Mouse (Mus musculus) thymus, postnatal 25 days (tissue): ENCODE data around the gene Map3k5.

Source experiments
- DNase-seq: peaks from one replicate; pipeline ENCODE4 v3.0.0; 2022

Gene Map3k5

DNA sequence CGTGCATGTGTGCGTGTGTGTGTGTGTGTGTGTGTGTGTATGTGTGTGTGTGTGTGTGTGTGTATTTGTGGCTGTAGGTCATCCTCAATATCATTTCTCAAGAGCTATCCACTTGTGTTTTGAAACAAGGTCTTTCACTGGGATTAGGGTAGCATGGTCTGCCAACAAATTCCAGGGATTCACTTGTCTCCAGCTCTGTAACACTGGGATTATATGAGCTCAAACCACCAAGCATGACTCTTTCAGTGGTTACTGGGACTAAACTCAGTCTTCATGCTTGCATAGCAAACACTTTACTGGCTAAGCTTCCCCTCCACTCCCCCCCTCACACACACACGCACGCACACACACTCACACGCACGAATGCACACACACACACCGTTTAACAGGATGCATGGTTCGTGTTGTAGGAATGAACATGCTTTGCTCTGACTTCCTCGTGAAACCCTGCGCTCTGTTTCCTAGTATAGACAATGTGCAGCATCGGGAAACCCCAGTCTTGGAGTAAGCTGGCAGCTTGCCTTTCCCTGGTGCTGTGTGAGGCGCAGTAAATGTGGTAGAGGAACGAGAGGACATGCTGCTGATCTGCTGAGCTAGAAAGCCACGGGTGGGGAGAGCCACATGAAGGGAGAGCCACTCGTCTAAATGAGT lies 126.2 kb downstream of the Map3k5 start:
- DNase-seq = peak; percentile 18

DNA sequence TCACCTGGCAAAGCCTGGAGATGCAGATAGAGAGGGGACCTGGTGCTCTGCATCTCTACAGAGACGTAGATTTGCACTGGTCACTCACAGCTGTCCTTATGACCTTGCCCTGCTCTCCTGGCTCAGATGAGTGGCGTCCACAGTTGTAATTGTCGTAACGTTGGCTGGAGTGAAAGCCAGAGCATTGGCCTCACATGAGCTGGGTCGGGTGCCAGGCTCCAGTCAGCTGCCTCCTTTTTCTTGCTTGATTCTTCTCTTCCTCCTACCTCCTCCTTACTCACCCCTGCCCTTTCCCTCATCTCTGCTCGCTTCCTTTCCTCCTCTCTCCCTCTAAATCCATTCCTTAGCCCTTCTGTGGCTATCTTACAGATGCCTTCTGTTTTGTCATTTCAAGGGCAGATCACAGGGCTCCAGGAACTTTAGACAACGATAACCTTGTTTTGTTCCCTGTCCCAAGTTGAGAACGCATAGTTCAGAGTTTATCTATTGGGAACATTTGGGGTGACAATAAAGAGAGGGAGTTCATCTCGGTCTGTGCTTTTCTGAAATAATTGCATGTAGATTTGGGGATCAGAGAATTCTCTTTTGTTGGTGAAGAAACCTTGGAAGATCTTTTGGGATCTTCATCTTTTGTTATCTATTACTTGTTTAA lies 130.4 kb downstream of the Map3k5 start:
- DNase-seq = no peak

DNA sequence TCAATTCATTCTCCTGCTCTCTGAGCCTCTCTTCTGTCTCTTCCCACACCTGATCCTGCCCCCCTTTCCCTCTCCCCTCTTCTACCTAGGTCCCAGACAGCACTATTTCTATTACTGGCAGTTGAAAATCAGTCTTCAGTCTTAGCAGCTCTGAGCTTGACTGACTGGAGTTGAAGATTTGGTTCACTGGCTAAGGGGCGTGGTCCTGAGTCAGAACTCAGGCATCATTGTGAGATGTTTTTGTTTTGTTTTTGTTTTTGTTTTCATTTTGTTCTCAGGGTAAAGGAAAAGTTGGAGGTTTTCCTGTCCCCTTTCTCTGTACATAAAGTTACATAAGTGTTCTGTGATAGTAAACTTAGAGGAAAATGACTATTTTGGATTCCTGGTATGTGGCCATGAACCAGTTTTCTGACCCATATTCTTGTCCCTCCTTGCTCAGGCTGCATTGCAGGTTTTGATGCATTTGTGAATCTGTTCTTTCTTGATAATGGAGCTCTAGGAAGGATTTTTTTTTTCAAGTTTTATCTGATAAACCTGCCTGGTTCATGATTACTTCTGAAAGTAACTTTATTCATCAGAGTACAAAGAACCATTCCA lies 131.9 kb downstream of the Map3k5 start:
- no peak for DNase-seq

DNA sequence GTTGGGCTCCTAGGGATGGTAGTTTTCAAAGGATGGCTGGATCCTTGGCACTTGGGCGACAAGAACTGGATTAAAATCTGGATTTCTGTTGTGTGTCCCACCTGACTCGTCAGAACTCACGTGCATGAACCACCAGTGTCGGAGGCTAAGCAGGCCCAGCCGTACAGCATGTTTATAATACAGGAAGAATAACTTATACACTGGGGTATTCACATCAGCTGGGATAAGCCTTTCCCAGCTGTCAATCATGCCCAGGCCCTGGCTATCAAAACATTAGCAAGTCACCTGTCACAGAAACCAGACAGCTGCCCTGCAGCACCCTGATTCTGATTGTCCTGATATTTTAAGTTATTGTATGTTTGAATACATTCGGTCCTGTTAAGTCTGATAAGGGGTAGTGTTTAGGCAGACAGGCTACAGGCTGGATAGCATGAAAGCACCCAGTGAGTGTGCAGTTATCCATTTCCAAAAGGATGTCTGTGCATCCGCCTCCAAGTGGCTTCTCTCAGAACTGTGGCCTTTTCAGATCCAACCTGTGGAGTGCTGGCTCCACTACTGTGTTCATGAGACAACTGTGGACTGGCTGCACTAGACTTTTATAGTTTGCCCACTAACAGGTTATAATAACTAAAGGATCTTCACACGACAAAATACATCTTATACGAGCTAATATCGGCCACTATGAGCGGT lies 135.6 kb downstream of the Map3k5 start:
- DNase-seq = no peak

DNA sequence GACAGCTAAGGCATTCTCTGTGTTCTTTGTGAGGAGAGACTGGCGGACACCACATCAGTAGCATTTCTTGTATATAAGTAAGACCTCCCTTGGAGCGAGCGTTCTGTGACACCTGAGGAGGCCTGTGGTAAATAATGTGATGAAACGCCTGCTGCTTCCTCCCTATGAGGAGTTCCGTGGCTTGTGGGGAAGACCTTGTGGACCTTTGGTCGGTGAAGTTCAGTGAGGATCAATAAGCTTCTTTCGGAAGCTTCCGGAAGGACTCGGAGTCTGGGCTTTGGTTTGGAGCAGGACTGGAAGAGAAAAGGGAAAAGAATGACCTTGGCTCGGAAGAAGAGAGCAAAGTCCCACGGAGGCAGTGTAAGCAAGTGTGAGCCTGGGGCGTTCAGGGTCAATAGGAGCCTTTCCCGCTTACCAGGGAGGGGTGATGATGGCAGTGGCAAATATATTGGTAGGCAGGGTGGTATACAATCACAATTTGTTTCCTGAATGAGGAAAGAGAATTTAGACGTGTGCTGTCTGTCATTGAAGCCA lies 136.4 kb downstream of the Map3k5 start:
- DNase-seq = no peak

DNA sequence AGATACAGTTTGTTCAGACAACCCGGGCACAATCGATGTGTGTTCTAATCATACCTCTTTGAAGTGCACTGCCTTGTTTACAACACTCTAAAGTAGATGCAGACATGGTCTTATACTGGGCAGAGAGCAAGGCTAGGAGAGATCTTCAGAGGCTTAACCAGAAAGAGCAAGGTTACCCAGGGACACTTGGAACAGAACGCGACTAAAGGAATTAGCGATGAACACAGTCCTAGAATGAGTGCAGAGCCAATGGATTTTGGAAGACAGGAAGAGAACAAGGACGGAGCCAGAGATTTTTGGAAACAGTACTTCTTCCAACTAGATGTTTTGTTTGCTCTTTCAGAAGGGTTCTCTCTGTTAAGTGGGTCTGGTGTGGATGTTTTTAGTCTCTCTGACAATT lies 137.4 kb downstream of the Map3k5 start:
- no peak for DNase-seq

DNA sequence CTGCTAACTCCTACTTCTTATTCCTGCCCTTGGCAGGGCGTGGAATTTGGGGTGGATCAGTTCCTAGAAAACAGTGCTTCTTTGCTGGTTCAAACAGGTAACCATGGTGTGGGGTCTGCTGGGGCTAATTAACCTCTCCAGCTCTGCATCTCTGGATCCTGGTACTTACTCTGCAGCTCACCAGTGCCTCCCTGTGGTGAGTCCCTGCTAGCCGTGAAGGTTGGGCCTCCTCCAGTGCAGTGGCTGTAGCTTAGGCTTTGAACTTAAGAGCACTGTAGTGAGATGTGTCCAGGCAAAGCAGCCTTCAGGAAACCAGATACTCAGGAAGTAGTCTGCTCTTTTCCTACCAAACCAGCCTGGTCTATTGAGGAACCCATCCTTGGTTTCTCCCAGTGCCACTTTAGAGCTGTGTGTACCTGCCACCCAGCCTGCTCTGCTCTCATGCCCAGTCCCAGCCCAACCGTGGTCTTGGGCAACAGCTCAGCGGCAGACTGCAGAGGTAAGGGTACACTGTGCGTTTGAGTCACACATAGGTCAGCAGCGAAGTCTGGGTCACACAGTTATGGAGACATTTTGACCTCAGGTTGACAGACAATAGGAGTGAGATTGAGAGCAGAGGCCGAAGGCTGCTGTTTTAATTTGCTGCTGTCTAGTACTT lies 139.1 kb downstream of the Map3k5 start:
- DNase-seq = peak; percentile 89

DNA sequence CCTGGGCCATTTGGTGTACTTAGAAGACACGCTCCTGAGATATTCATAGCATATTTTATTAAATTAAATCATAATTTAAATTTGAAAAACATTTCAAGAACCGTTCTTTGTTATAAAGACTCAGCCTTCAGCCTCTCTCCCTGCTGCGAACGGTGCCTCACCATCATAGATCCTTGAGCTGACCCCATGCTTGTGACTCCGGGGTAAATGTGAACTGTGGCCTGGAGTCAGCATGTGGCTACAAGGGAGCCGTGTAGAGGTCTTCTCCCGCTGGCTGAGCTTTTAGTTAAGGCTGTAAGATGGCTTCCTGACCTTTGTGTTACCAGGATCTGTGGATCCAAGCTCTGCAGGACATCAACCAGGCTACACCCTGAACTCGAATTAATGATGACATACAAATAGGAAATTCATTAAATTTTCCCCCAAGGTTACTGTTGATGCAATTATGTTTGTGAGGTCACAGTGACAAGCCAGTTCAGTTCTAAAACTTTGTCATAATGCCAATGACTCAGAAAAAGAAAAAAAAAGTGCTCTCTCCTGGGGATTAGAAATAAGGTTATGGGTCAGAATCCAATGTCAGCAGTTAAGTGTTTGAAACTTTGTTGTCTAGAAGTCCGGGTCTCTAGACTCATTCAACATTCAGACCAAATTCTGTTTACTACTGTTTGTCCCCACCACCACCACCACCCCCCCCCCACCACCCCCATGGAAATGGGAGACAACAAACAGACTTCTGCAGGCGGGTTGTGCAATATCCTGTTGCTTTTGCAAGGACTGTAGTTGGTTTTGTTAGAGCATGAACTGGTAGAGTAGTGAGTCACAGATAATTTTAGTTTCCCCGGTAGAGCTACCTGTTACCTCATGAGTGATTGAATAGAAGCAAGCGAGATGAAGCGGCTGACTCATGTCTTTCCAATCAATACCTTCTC lies 142.5 kb downstream of the Map3k5 start:
- no peak for DNase-seq

DNA sequence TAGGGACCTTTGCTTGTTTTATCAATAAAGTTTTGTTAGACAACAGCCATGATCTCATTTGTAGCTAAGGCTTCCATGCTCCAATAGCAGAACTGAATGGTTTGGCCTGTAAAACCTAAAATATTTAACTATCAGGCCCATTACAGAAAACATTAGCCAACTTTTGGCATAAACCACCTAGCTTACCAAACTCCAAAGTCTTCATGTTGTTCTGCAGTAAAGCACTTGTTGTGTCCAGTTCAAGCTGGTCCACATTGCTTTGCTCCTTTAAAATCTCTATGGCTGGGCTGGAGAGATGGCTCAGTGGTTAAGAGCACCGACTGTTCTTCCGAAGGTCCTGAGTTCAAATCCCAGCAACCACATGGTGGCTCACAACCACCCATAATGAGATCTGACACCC lies 144.1 kb downstream of the Map3k5 start:
- DNase-seq = no peak

DNA sequence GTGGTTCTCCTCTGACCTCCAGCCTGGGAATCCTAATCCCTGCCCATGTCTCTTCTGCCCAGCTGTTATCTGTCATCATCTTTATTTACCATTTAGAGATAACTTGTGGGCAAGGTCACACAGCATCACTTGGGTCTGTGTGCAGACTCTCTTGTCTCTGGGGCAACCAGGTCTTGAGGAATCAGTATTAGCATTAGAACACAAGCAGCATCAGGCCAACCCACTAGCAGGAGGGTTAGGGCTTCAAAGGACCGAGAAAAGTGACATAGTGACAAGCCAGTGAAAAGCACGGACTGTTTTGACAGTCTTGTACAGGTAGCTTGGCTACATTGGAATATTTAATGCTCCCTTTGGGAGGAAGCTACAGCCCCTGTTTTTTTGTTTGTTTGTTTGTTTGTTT lies 153.6 kb downstream of the Map3k5 start:
- no peak for DNase-seq

DNA sequence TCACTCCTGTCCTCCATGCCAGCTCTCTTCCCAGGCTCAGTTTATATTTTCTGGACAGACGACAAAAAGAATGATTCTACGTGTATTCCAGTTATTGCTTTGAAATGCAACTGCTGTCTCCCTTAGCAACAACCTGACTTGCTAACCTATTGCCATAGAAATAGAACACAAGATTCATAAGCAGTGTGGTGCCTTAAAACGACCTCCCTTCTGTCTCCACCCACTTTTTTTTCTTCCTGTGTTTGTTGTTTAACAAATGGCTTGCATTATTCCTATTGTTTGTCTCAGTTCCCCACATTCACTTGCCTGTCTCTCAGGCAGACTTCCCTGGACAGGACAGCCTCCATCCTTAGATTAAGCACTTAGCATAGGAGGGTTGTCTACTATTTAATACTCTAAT lies 154.8 kb downstream of the Map3k5 start:
- DNase-seq = no peak

DNA sequence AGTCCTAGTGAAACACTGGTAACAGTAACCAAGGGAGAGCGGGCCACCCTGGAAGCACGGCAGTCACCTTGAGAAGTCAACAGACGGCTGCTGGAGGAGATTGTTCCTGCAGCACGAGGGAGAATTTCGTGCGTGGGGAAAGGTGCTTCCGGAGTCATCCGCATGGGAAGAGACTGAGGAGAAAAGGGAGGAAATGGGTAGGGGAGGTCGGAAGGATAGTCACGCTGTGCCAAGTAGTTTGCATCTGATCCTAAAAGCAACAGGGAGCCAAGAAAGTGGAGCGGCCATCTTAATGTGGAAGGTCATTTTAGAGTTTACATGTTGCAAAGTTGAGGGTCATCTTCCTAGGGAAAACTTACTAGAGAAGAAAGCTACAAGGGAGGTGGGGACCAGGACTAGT lies 155.9 kb downstream of the Map3k5 start:
- no peak for DNase-seq

DNA sequence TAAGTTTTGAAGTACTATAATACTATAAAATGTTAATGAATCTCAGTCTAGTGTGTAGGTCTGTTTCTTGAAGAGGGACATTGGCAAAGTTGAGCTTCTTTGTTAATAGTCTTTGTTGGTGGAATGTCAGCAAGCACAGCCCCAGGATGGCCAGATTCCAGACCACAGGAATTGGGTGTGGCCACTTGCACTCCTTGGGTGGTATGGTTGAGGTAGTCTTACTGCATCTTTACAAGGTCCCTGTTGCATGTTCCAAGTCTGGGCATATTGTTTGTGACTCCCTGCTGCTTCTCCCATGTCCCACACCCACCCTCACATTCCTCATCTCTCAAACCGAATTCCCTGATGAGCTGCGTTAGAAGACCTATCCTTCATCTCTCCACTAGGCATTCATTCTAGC lies 157.1 kb downstream of the Map3k5 start:
- DNase-seq = no peak

DNA sequence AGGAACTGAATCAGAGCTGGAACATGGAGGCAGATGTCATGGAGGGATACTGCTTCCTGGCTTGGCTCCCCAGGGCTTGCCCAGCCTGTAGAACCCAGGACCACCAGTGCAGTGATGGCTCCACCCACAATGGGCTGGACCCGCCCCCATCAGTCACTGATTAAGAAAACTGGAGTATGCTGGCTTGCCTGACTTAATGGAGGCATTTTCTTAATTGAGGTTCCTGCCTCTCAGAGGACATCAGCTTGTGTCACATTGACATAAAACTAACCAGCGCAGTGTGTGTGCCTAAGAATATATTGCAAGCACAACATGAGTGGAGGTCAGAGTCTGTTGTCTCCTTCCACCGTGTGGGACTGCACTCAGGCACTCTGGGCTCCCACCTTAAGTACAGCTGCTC lies 158.1 kb downstream of the Map3k5 start:
- no peak for DNase-seq

DNA sequence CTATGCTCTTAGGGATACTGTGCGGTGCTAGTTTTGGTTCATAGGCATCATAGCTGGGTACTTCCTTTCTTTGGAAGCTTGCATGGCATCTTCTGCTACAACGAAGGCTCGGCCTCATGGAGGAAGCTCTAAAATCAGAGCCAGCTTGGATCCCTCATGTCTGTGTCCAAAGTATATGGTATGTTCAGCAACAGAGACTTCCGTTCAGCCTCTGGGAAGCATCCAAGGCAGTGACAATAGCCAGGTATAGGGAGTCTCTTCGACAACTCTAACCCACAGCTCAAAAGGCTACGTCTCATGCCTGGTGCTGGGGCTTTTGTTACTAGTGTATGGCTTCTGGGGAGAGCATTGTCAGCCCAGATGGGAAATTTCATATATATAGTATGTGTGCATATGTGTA lies 167.2 kb downstream of the Map3k5 start:
- DNase-seq = no peak

DNA sequence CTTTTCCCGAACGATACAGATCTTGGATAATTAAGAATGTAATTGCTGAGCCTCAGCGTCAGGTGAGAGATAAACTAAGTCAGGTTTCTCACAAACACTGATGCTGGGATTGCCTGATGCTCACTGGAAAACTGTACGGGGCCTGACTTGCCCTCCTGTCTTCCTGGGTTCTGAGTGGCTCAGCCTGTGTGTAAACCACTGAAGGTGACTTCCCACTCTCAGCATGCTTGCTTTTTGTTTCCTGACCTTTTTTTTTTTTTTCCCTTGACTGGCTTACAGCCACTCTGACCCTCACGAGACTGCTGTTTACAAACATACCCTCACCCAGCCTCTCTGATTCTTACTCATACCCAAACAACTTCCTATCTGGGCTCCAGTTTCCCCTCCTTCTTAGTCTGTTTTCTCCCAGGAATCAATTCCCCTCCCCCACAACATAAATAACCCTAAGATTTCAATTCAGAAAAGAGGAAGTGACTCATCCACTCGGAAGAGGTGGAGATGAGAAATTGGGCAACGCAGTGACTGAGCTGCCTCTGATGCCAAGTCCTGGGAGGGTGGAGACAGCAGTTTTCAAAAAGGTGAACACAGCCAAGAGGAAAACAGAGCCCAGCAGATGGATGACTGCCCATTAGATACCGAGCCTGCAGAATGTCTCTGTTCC lies 170.1 kb downstream of the Map3k5 start:
- no peak for DNase-seq

DNA sequence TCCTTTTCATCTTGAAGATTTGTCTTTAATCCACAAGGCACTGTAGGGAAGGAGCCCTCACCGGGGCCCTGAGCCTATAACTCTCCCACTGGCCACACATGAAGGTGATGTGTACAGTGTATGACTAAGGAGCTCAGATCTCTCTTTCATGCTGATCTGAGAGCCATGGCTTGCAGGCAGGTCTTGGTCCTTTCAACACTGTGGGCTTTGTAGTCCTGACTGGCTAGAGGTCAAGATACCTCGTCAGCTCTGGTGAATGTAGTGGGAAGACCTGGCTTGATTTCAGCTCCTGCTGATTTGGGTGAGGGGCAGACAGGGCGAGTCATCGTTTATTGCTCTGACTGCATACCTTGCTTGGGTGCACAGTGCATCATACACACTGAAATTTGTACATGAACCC lies 171.3 kb downstream of the Map3k5 start:
- no peak for DNase-seq

DNA sequence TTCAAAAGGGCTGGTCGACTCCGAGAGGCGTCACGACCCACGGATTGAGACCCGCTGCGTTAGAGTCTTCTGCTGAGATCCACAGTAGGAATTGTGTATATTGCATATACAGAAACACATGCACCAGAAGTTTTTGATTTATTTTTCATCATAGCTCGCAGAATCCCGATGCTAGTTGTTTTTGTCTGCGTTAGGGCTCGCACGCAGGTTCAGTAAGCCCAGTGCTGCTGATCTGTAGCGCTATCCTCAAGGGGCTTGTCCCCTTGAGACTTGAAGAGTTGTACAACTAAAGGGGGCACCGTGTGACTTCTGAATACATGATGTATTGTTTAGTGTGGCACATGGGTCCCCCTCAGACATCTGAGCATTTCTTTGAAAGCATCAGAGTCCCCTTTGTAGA lies 172.8 kb downstream of the Map3k5 start:
- DNase-seq = no peak

DNA sequence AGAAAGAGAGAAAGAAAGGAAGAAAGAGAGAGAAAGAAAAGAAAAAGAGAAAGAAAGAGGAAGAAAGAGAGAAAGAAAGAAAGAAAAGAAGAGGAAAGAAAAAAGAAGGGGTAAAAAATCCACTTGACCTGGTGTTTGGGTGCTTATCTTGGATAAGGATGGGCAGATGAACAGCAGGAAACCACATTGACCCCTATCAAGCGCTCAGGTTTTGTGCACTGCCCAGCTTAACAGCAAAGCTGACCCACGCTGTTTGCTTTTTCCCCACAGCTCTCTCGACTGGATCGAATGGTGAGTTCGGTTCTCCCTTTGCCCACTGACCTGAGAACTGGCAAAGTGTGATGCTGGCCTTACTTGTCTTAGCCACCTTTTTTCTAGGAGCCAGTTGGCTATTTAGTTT lies 177.2 kb downstream of the Map3k5 start:
- no peak for DNase-seq

DNA sequence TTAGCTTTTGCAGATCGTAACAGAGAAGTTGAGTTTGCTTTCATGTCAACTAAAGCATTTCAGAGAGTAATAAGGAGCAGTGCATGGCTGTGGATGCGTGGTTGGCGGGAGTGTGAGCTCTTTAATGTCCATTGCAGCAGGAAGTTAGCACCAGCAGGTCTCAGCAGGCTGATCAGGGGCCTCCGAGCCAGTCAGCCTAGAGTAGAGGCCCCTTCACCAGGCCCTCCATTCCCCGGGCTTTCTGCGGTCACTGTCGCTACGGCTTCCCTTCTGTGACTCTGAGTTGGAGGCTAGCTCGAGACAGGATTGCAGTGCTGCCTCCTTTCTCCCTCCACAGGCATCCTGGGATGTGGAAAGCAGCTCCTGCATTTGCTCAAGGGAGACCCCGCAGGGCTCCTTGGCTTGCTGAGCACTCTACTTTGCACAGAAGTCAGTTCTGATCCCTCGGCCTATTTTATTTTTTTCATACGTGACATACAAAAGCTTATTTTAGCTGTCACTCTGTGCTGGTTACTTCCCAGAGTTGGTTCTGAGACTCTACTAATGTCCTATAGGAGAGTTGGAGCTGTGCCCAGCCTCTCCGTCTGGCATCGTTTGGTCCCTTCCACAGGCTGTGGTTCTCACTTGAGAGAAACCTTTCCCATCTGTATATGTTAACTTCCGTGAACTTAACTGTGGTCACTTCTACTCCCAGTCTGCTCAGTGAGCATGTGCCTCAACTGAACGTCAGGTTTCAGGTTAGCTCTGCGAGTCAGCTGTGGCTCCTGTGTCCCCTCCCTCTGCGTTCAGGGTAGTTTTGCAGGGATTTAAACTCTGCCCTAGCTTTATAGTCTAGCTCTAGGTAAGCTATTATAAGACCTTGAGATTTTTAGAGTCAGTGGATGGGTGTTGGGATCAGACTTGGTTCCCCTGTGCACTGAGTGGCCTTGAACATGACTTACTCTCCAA lies 178.0 kb downstream of the Map3k5 start:
- DNase-seq = no peak
